Mouse (Mus musculus): ENCODE results near the gene Ncor2. TPM values are rescaled to one million over a fixed set of nuclear protein-coding genes. Genes with fewer than 3 reads are reported as not detected.

Gene Ncor2
- polyA plus RNA-seq (2015; fragmentation: Nextera tagmentation; extraction: Ambion mirVana): 20.2 and 22.6 TPM in 2 replicates

DNA sequence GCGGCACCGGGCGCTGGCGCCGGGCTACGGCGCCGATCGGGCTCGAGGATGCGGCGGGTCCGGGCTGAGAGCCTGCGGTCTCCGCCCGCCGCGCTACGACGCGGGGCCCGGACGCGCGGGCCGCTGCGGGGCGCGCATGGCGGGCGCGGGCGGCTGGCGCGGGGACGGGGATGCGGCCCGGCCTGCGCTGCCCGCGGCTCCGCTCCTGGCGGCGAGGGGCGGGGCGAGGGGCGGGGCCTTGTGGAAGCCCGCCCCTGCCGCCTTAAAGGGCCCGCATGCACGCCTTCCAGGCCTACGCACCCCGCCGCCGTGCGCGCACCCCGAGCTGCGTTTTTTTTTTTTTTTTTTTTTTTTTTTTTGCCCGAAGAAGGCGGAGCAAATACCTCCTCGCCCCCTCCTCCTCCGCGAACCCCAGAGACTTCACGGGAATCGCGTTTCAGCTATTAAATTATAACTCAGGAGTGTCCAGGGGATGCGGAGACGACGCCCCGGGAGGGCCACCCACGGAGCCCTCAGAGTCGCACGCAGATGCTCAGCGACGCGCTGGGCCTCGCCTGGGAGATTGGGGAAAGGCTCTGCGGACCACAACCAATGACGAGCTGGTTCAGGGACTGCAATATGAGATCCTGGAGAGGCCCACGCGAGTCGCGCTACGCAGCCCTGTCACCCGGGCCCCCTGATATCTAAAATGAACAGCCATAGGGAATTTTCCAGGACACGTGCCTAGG lies at the start of gene Ncor2:
TSS of gene Ncor2 (minus strand) at position 213 of the 728 bp plus-strand sequence.
- WGBS: under 1% methylated on average over 61 of the region's 87 CpGs
- Histone ChIP-seq H3K4me3 (replicated peaks) (peak within 1 kb of the TSS; percentile 86), H3K9me3 (no peaks in the 10 kb centered on the region), H3K27ac (peak within 1 kb of the TSS; percentile 94), H3K27me3 (0 out of 2 replicates have a peak, but pooled peaks cover 3% of the 10 kb centered on the region), H3K36me3 (no peaks in the 10 kb centered on the region), H3K9ac (replicated peaks) (peak within 1 kb of the TSS; percentile 94), H3K4me2 (replicated peaks) (peak within 1 kb of the TSS; percentile 88), H3K4me1 (replicated peaks) (peaks cover 58% of the 10 kb centered on the region)
- ATAC-seq: peak; percentile 65

GRCm38 (mm10) chr5:125227699-125228098 lies 48.7 kb upstream of the Ncor2 start:
- Histone ChIP-seq H3K4me3 (replicated peaks) (no peak overlapping the region), H3K27me3 (no peaks in the 10 kb centered on the region), H3K27ac (no peak overlapping the region), H3K4me1 (replicated peaks) (peaks cover 23% of the 10 kb centered on the region), H3K4me2 (replicated peaks) (no peak overlapping the region), H3K9ac (replicated peaks) (no peak overlapping the region), H3K9me3 (peaks cover 4% of the 10 kb centered on the region; the same call in 1 of the 2 replicates), H3K36me3 (no peaks in the 10 kb centered on the region)
- no peak for ATAC-seq
- WGBS: over 99% methylated on average over 4 of the region's 4 CpGs

DNA sequence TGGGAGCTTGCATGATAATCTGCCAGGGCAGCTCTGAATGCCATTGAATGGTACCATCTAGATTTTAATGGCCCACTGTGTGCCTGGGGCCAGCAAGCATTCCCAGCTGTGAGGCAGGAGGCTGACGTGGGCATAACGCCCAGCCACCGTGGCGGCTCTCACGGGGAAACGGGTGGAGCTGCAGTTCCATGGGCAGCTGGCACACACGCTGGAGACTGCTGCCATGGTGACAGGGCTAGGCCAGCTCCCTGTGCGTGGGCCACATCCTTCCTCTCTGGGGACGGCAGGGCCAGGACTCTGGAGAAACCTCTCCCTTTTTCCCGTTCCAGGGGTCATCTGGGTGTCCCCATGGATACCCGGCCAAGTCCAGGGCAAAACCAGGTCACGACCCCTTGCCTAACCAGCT lies 47.2 kb upstream of the Ncor2 start:
- Histone ChIP-seq H3K4me2 (replicated peaks) (no peak overlapping the region), H3K9me3 (peaks cover 4% of the 10 kb centered on the region; the same call in 1 of the 2 replicates), H3K4me3 (replicated peaks) (no peak overlapping the region), H3K36me3 (no peaks in the 10 kb centered on the region), H3K4me1 (replicated peaks) (peaks cover 27% of the 10 kb centered on the region), H3K9ac (replicated peaks) (no peak overlapping the region), H3K27me3 (no peaks in the 10 kb centered on the region), H3K27ac (peak overlapping the region; percentile 44; the same call in 1 of the 2 replicates)
- 60% methylated on average over 12 of the region's 12 CpGs for WGBS
- ATAC-seq: peak; percentile 57

DNA sequence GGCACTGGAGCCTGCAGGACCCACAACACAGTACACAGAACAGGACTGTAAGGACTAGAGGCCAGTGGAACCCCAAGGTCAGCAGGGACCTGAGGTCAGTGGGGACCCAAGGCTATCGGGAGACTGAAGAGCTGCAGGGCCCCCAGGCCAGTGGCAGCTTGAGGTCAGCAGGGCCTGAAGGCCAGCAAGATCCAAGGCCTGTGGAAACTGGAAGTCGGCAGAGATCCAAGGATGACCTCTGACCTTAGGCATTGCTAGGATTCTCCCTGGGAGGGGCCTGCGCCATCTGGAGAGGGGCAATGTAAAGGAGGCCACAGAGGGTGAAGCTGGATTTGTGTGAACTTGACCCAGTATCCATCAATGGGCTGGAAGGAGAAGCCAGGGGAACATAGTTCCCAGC lies 45.9 kb upstream of the Ncor2 start:
- Histone ChIP-seq H3K36me3 (no peaks in the 10 kb centered on the region), H3K27me3 (no peaks in the 10 kb centered on the region), H3K4me2 (replicated peaks) (no peak overlapping the region), H3K9ac (replicated peaks) (no peak overlapping the region), H3K27ac (no peak overlapping the region), H3K9me3 (peaks cover 4% of the 10 kb centered on the region; the same call in 1 of the 2 replicates), H3K4me3 (replicated peaks) (no peak overlapping the region), H3K4me1 (replicated peaks) (peaks cover 27% of the 10 kb centered on the region)
- WGBS: 33% methylated on average over 3 of the region's 3 CpGs
- ATAC-seq: no peak

GRCm38 (mm10) chr5:125223961-125224360 lies 44.9 kb upstream of the Ncor2 start:
- Histone ChIP-seq H3K36me3 (no peaks in the 10 kb centered on the region), H3K4me2 (replicated peaks) (no peak overlapping the region), H3K27ac (no peak overlapping the region), H3K4me3 (replicated peaks) (no peak overlapping the region), H3K9ac (replicated peaks) (no peak overlapping the region), H3K4me1 (replicated peaks) (peaks cover 27% of the 10 kb centered on the region), H3K9me3 (peaks cover 4% of the 10 kb centered on the region; the same call in 1 of the 2 replicates), H3K27me3 (no peaks in the 10 kb centered on the region)
- ATAC-seq: no peak
- WGBS: 59% methylated on average over 5 of the region's 5 CpGs

DNA sequence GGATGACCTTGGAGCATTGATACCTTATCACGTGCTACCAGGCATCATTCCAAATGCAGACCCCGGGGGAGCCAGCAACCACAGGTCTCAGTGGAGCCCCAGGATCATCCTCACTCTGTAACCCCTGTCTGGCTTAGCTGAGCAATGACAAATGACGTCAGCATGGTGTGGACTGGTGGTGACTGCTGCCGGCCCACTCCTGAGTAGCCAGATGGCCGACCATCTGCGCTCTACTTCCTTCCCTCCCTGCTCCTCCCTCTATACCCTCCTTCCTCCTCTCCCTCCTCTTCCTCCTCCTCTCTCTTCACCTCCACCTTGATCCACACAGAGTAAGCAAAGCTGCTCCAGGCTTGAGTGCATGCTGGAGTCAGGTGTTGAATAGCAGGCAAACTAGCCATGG lies 43.7 kb upstream of the Ncor2 start:
- no peak for ATAC-seq
- peaks cover 34% of the 10 kb centered on the region for H3K4me1 ChIP-seq (replicated peaks)
- H3K4me3 ChIP-seq (replicated peaks): no peak overlapping the region
- H3K9me3 ChIP-seq: peaks cover 2% of the 10 kb centered on the region; the same call in 1 of the 2 replicates
- H3K9ac ChIP-seq (replicated peaks): no peak overlapping the region
- no peak overlapping the region for H3K27ac ChIP-seq
- H3K27me3 ChIP-seq: no peaks in the 10 kb centered on the region
- no peaks in the 10 kb centered on the region for H3K36me3 ChIP-seq
- no peak overlapping the region for H3K4me2 ChIP-seq (replicated peaks)
- 66% methylated on average over 6 of the region's 6 CpGs for WGBS

GRCm38 (mm10) chr5:125221868-125222267 lies 42.8 kb upstream of the Ncor2 start:
- Histone ChIP-seq H3K27ac (no peak overlapping the region), H3K27me3 (no peaks in the 10 kb centered on the region), H3K9ac (replicated peaks) (no peak overlapping the region), H3K4me3 (replicated peaks) (no peak overlapping the region), H3K36me3 (no peaks in the 10 kb centered on the region), H3K9me3 (no peaks in the 10 kb centered on the region), H3K4me1 (replicated peaks) (peaks cover 42% of the 10 kb centered on the region), H3K4me2 (replicated peaks) (no peak overlapping the region)
- 76% methylated on average over 3 of the region's 3 CpGs for WGBS
- ATAC-seq: 0 out of 2 replicates have a peak, but pooled peaks have one; percentile 40

GRCm38 (mm10) chr5:125217426-125218170 lies 38.6 kb upstream of the Ncor2 start:
- Histone ChIP-seq H3K9ac (replicated peaks) (no peak overlapping the region), H3K4me3 (replicated peaks) (no peak overlapping the region), H3K27ac (peak overlapping the region; percentile 80), H3K4me2 (replicated peaks) (no peak overlapping the region), H3K36me3 (no peaks in the 10 kb centered on the region), H3K9me3 (no peaks in the 10 kb centered on the region), H3K4me1 (replicated peaks) (peaks cover 36% of the 10 kb centered on the region), H3K27me3 (no peaks in the 10 kb centered on the region)
- 50% methylated on average over 9 of the region's 9 CpGs for WGBS
- peak; percentile 34; the same call in 1 of the 2 replicates for ATAC-seq

DNA sequence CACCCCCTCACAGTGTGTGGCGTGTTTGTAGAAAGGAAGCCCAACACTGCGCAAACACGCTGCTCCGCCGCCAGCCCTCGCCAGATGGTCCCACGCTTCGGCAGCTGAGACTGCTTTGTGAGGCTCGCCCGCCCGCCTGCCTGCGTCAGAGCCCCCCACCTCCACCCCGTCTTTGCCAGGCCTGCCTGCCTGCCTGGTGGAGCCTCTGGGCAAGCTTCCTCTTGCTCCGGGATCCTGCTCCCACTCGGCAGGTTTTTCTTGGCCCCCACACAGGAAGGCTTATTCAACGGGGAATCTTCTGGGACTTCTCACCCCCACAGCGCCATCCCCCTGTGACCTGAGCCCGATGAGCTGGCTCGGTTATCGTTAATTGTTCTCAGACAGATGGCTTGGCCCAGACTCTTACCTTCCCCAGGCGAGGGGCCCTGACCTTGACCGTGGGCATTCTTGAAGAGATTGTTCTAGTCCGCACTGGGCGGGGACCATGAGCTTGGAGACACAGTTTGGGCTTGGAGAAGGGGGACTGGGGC lies 37.0 kb upstream of the Ncor2 start:
- ATAC-seq: peak; percentile 88
- 3% methylated on average over 24 of the region's 24 CpGs for WGBS

DNA sequence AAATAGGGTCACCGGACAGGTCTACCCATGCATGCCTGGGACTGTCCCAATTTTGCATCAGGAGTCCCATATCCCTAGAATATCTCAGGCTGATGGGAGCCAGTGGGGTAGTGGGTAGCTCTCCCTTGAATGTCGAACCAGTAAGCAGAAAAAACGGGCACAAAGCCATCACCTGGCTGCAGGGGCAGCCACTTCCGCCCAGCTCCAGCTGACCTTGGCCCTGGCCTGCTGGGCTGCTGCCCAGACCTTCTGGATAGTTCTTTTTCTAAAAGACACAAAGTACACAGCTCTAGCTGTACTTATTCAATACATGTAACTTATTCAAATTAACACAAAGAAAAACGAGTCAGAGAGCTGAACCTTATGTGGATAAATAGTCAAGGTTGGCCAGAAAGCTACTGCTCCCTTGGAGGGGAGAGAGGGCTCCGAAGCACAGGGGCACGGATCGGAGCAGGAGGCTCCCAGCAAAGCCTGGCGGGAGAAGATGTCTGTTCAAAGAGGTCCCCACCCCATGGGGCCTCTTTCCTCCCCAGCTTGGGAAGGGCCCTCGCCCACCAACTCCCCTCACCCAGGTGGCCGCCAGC lies 36.4 kb upstream of the Ncor2 start:
- 16% methylated on average over 11 of the region's 11 CpGs for WGBS
- peak overlapping the region; percentile 18; the same call in 1 of the 2 replicates for H3K4me3 ChIP-seq (replicated peaks)
- peak overlapping the region; percentile 54 for H3K9ac ChIP-seq (replicated peaks)
- H3K4me1 ChIP-seq (replicated peaks): peaks cover 33% of the 10 kb centered on the region
- ATAC-seq: 0 out of 2 replicates have a peak, but pooled peaks have one; percentile 13
- H3K9me3 ChIP-seq: no peaks in the 10 kb centered on the region
- H3K4me2 ChIP-seq (replicated peaks): peak overlapping the region; percentile 50
- no peaks in the 10 kb centered on the region for H3K36me3 ChIP-seq
- peak overlapping the region; percentile 89 for H3K27ac ChIP-seq
- H3K27me3 ChIP-seq: no peaks in the 10 kb centered on the region

More for the DNA sequence above, 37.0 kb upstream of the Ncor2 start:
- Histone ChIP-seq H3K36me3 (no peaks in the 10 kb centered on the region), H3K4me3 (replicated peaks) (peak overlapping the region; percentile 18; the same call in 1 of the 2 replicates), H3K9ac (replicated peaks) (peak overlapping the region; percentile 54), H3K27me3 (no peaks in the 10 kb centered on the region), H3K4me2 (replicated peaks) (peak overlapping the region; percentile 50), H3K27ac (peak overlapping the region; percentile 89), H3K9me3 (no peaks in the 10 kb centered on the region), H3K4me1 (replicated peaks) (peaks cover 33% of the 10 kb centered on the region)

- Histone ChIP-seq H3K4me3 (replicated peaks) (no peak overlapping the region), H3K9me3 (no peaks in the 10 kb centered on the region), H3K4me2 (replicated peaks) (no peak overlapping the region), H3K36me3 (no peaks in the 10 kb centered on the region), H3K27me3 (no peaks in the 10 kb centered on the region), H3K9ac (replicated peaks) (no peak overlapping the region), H3K27ac (no peak overlapping the region), H3K4me1 (replicated peaks) (peaks cover 33% of the 10 kb centered on the region)
- 88% methylated on average over 6 of the region's 6 CpGs for WGBS
- ATAC-seq: no peak
Measured at GRCm38 (mm10) chr5:125214064-125214463, 35.0 kb upstream of the Ncor2 start.
